Mouse (Mus musculus): ENCODE measurements around the gene Ddx54. TPM values are rescaled to one million over a fixed set of nuclear protein-coding genes. Genes with fewer than 3 reads are reported as not detected.

Ddx54 gene
- polyA plus RNA-seq, 1 experiment from 2014 or later, result 44.6 TPM

Other genes starting within 250 kb of the Ddx54 start
- 42.0 and 46.0 TPM in 2 replicates for gene Lhx5, start 181.0 kb upstream of the Ddx54 start, polyA plus RNA-seq (2015; fragmentation: Nextera tagmentation; extraction: Ambion mirVana)
- gene Sdsl, start 139.9 kb upstream of the Ddx54 start, polyA plus RNA-seq (2015; fragmentation: Nextera tagmentation; extraction: Ambion mirVana), result 5.2 and 6.9 TPM in 2 replicates
- not detected in 2 replicates for gene Sds, start 136.2 kb upstream of the Ddx54 start, polyA plus RNA-seq (2015; fragmentation: Nextera tagmentation; extraction: Ambion mirVana)
- gene Plbd2, start 109.1 kb upstream of the Ddx54 start, polyA plus RNA-seq (2015; fragmentation: Nextera tagmentation; extraction: Ambion mirVana), result 35.8 and 42.8 TPM in 2 replicates
- 3.0 and 3.6 TPM in 2 replicates for gene Slc8b1, start 101.6 kb upstream of the Ddx54 start, polyA plus RNA-seq (2015; fragmentation: Nextera tagmentation; extraction: Ambion mirVana)
- gene Tpcn1, start 24.1 kb upstream of the Ddx54 start, polyA plus RNA-seq (2015; fragmentation: Nextera tagmentation; extraction: Ambion mirVana), result 22.4 and 22.5 TPM in 2 replicates
- 0.94 and 1.0 TPM in 2 replicates for gene Iqcd, start 23.7 kb upstream of the Ddx54 start, polyA plus RNA-seq (2015; fragmentation: Nextera tagmentation; extraction: Ambion mirVana)
- 19.9 and 25.1 TPM in 2 replicates for gene Rita1, start 150 bp upstream of the Ddx54 start, polyA plus RNA-seq (2015; fragmentation: Nextera tagmentation; extraction: Ambion mirVana)
- gene Cfap73, start 21.5 kb downstream of the Ddx54 start, polyA plus RNA-seq (2015; fragmentation: Nextera tagmentation; extraction: Ambion mirVana), result not detected in 2 replicates
- 0.31 TPM in 1 of 2 replicates, not detected in the other for gene Rasal1, start 36.1 kb downstream of the Ddx54 start, polyA plus RNA-seq (2015; fragmentation: Nextera tagmentation; extraction: Ambion mirVana)
- 37.3 and 39.6 TPM in 2 replicates for gene Dtx1, start 99.2 kb downstream of the Ddx54 start, polyA plus RNA-seq (2015; fragmentation: Nextera tagmentation; extraction: Ambion mirVana)
- gene Oas2, start 137.1 kb downstream of the Ddx54 start, polyA plus RNA-seq (2015; fragmentation: Nextera tagmentation; extraction: Ambion mirVana), result 0.19 and 0.43 TPM in 2 replicates
- 0.45 and 0.56 TPM in 2 replicates for gene Oas3, start 164.9 kb downstream of the Ddx54 start, polyA plus RNA-seq (2015; fragmentation: Nextera tagmentation; extraction: Ambion mirVana)
- gene Oas1e, start 182.8 kb downstream of the Ddx54 start, polyA plus RNA-seq (2015; fragmentation: Nextera tagmentation; extraction: Ambion mirVana), result 0.14 TPM in 1 of 2 replicates, not detected in the other
- 0.45 and 0.46 TPM in 2 replicates for gene Oas1c, start 199.8 kb downstream of the Ddx54 start, polyA plus RNA-seq (2015; fragmentation: Nextera tagmentation; extraction: Ambion mirVana)
- not detected in 2 replicates for gene Oas1f, start 234.6 kb downstream of the Ddx54 start, polyA plus RNA-seq (2015; fragmentation: Nextera tagmentation; extraction: Ambion mirVana)
- not detected in 2 replicates for gene Oas1h, start 248.7 kb downstream of the Ddx54 start, polyA plus RNA-seq (2015; fragmentation: Nextera tagmentation; extraction: Ambion mirVana)

Measured in neural tube, embryonic 13.5 days (tissue).